Comparison of ENCODE assay signal across 17 mouse cellular contexts in genomic region chr15:27898795-27899406, GRCm38 (mm10).
DNase-seq lines count a peak whose midpoint lies in the region; ATAC-seq and TF ChIP-seq lines count a peak whose summit lies in the region.
"Had no signal": no experiment of that assay in that cellular context is flagged by ENCODE, and none has a peak within 500 bp of the region (broad histone marks: within the 10 kb centered on the region; RNA-seq: fewer than 3 reads in every experiment).

No protein-coding gene starts in this region.

- peak; percentile 98 for ATAC-seq in Patski
- ATAC-seq in liver, postnatal 0 days, result no peak
- ATAC-seq: forebrain, postnatal 0 days; intestine, postnatal 0 days had no signal

- no peak overlapping the region for H3K27ac ChIP-seq in liver, postnatal 0 days (ENCODE audit: low read depth)
- H3K27ac ChIP-seq: liver, embryonic 15.5 days; midbrain, embryonic 10.5 days; neural tube, embryonic 15.5 days had no signal

- CTCF ChIA-PET in Patski (lab: Charles Lee), result interaction anchor here (1.4 to 3.5 kb wide), 2 partner anchors 10 to 15 kb away, joined by 4 to 23 read pairs; no protein-coding TSS in a partner anchor

- TF ChIP-seq EP300 in liver, postnatal 0 days (IDR thresholded peaks at IDR 0.05; ENCODE audit: low read depth), result no peak

- peak; percentile 36 for DNase-seq in embryo, embryonic 10 days (ENCODE audit: low spot score)
- DNase-seq in embryo, embryonic 10.5 days (ENCODE audit: low spot score), result no peak
- DNase-seq in kidney, adult 11 months, result peak; percentile 26
- DNase-seq in kidney, adult 18-20 months, result no peak
- no peak for DNase-seq in Patski (ENCODE audit: low read depth, low spot score)
- peak; percentile 44 for DNase-seq in kidney, postnatal 14 days
- no peak for DNase-seq in thymus, postnatal 0 days (ENCODE audit: low spot score)
- no peak for DNase-seq in liver, postnatal 0 days
- DNase-seq: B cell, adult 2 months; cerebellum, adult 18-20 months; forebrain, postnatal 0 days; gastrocnemius, postnatal 14 days; retina, postnatal 1 day had no signal

- no peaks in the 10 kb centered on the region for H3K4me1 ChIP-seq in liver, postnatal 0 days (ENCODE audit: insufficient read depth)
- H3K4me1 ChIP-seq: liver, embryonic 15.5 days; midbrain, embryonic 10.5 days had no signal

- no peak overlapping the region for H3K4me3 ChIP-seq in liver, postnatal 0 days (ENCODE audit: low read depth, low read length)
- H3K4me3 ChIP-seq: liver, embryonic 15.5 days; midbrain, embryonic 10.5 days; neural tube, embryonic 15.5 days had no signal

- WGBS in liver, postnatal 0 days (ENCODE audit: insufficient replicate concordance), result 56% methylated on average over 6 of the region's 6 CpGs

- H3K9ac ChIP-seq in liver, postnatal 0 days (replicated peaks), result no peak overlapping the region
- H3K9ac ChIP-seq: forebrain, postnatal 0 days; liver, embryonic 15.5 days; neural tube, embryonic 15.5 days had no signal

- POLR2A ChIA-PET in Patski (lab: Charles Lee), result interaction anchor here (0.9 to 1.1 kb wide), 2 partner anchors 14 to 124 kb away, joined by 3 to 15 read pairs; no protein-coding TSS in a partner anchor

- H3K36me3 ChIP-seq in liver, postnatal 0 days (replicated peaks; ENCODE audit: insufficient read depth, low read length), result peaks cover 8% of the 10 kb centered on the region
- H3K36me3 ChIP-seq: liver, embryonic 15.5 days had no signal

- H3K4me2 ChIP-seq in liver, postnatal 0 days (ENCODE audit: low read depth, low read length), result no peak overlapping the region
- H3K4me2 ChIP-seq: liver, embryonic 15.5 days; neural tube, embryonic 15.5 days had no signal

- in situ Hi-C loops in Patski (cut with MboI; ENCODE audit: low pct_unique_long_range_greater_than_20kb), result no loop called here

- no peak for TF ChIP-seq CTCF in Patski (IDR thresholded peaks at IDR 0.05)
- no peak for TF ChIP-seq CTCF in liver, postnatal 0 days (IDR thresholded peaks at IDR 0.05; ENCODE audit: low read depth)

- H3K27me3 ChIP-seq in Patski, result no peaks in the 10 kb centered on the region
- H3K27me3 ChIP-seq in liver, postnatal 0 days (ENCODE audit: insufficient read depth, low read length), result no peaks in the 10 kb centered on the region
- H3K27me3 ChIP-seq: liver, embryonic 15.5 days; neural tube, embryonic 15.5 days had no signal

- no peaks in the 10 kb centered on the region for H3K9me3 ChIP-seq in liver, postnatal 0 days (ENCODE audit: low read length)
- H3K9me3 ChIP-seq: liver, embryonic 15.5 days; midbrain, embryonic 10.5 days; neural tube, embryonic 15.5 days had no signal

Comparison
In these comparisons a context has a peak if more than half of its experiments do, and no peak if none do; other contexts are left out.
1. DNase-seq: peak in embryo, embryonic 10 days (single experiment), kidney, adult 11 months (single experiment) and kidney, postnatal 14 days (single experiment); none in embryo, embryonic 10.5 days (single experiment), kidney, adult 18-20 months (single experiment), Patski (single experiment), thymus, postnatal 0 days (single experiment) and liver, postnatal 0 days (single experiment).